Mouse (Mus musculus) limb, embryonic 14.5 days (tissue): ENCODE measurements around the gene Camk2b. TPM values are rescaled to one million over a fixed set of nuclear protein-coding genes. Genes with fewer than 3 reads are reported as not detected.

Experiments used
- ATAC-seq: fragments of 200-750 bp; cut with Nextera tagmentation; 2 replicates; pipeline ENCODE4 v1.8.0; 2017; ENCODE audit warnings: low read depth, moderate number of reproducible peaks, moderate TSS enrichment; ENCODE audit not compliant: low FRiP score
- DNase-seq: peaks from one replicate; pipeline ENCODE4 v3.0.0-alpha.2; 2015; ENCODE audit warnings: low spot score
- H3K27ac ChIP-seq: fragments of 300-500 bp; sonication (generic); replicated peaks from 2 replicates; pipeline ENCODE4 v1.5.1; 2014; ENCODE audit warnings: low read depth, mild to moderate bottlenecking, low read length, moderate library complexity, mixed read lengths
- H3K27me3 ChIP-seq: fragments of 300-500 bp; sonication (generic); 2 replicates; pipeline ENCODE4 v1.6.1; 2014; ENCODE audit warnings: low read length, mixed read lengths; ENCODE audit not compliant: control insufficient read depth, insufficient read depth
- H3K36me3 ChIP-seq: fragments of 300-500 bp; sonication (generic); 2 replicates; pipeline ENCODE4 v1.6.1; 2014; ENCODE audit warnings: mild to moderate bottlenecking, low read length, moderate library complexity, mixed read lengths; ENCODE audit not compliant: control insufficient read depth, insufficient read depth
- H3K4me1 ChIP-seq: fragments of 300-500 bp; sonication (generic); 2 replicates; pipeline ENCODE4 v1.6.1; 2014; ENCODE audit warnings: antibody characterized with exemption, low read length, mixed read lengths; ENCODE audit not compliant: control insufficient read depth, insufficient read depth
- H3K4me2 ChIP-seq: fragments of 300-500 bp; sonication (generic); replicated peaks from 2 replicates; pipeline ENCODE4 v1.6.1; 2014; ENCODE audit warnings: low read depth, mild to moderate bottlenecking, low read length, moderate library complexity; ENCODE audit not compliant: severe bottlenecking
- H3K4me3 ChIP-seq: fragments of 300-500 bp; sonication (generic); replicated peaks from 2 replicates; pipeline ENCODE4 v1.5.1; 2014; ENCODE audit warnings: low read length
- H3K9ac ChIP-seq: fragments of 300-500 bp; sonication (generic); 2 replicates; pipeline ENCODE4 v1.6.1; 2014; ENCODE audit warnings: mild to moderate bottlenecking, low read depth, low read length, moderate library complexity; ENCODE audit not compliant: severe bottlenecking
- H3K9me3 ChIP-seq: fragments of 300-500 bp; sonication (generic); 2 replicates; pipeline ENCODE4 v1.6.1; 2016; ENCODE audit warnings: low read length; ENCODE audit not compliant: control insufficient read depth
- POLR2A ChIP-seq: fragments of 200-500 bp; IDR thresholded peaks from 2 replicates; pipeline ENCODE4 v1.8.0; 2012; ENCODE audit warnings: inconsistent platforms, mild to moderate bottlenecking, moderate library complexity, borderline replicate concordance; ENCODE audit not compliant: insufficient read depth, insufficient read length; ENCODE audit errors: extremely low read depth
- WGBS: fragments of 180-500 bp; shearing (Covaris S2); extraction: QIAGEN DNeasy Blood & Tissue Kit; methylation state at CpG from one replicate; pipeline ENCODE4 v1.1.7; 2014; 5-methylcytosine and 5-hydroxymethylcytosine counted together
- polyA plus RNA-seq, 2 experiments: library from polyadenylated mRNA; depleted of rRNA in 1 of 2; stranded (reverse) in 1 of 2; unstranded in 1 of 2; fragments of >200 nt; fragmentation: Nextera tagmentation in 1 of 2; extraction: Ambion mirVana in 1 of 2; gene quantifications; 2 replicates each; pipeline versions ENCODE4 v1.2.1 to v1.2.3; 2012 to 2014

Camk2b gene
- polyA plus RNA-seq, 2 experiments: 1.5 to 3.5 TPM

- Histone ChIP-seq H3K9me3 (no peaks in the 10 kb centered on the region), H3K9ac (no peak overlapping the region), H3K4me2 (no peak overlapping the region), H3K27ac (no peak overlapping the region), H3K4me3 (no peak overlapping the region), H3K4me1 (no peaks in the 10 kb centered on the region), H3K36me3 (no peaks in the 10 kb centered on the region), H3K27me3 (no peaks in the 10 kb centered on the region)
- ATAC-seq (no peak), DNase-seq (no peak)
- no peak for TF ChIP-seq POLR2A
- WGBS: 83% methylated on average over 4 of the region's 4 CpGs
Observed at GRCm38 (mm10) chr11:6036477-6036876, 29.7 kb downstream of the Camk2b start.

DNA sequence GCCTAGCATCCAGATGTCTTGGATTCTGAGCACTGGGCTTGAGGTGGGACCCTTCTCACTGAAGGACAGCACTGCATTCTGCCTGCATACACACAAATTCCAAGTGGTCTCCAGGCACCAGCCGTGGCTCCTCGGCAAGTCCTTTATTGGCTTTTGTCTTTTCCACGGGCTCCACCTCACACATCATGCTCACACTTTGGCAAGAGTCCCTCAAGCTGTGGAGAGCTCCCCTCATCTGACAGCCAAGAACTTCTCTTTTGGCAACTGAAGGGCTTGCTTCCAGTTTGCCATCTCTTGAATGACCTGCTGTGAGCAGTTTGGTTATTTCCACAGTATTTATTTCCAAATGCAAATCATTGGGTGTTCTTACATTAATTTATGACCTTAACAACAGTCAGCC, 30.6 kb downstream of the Camk2b start:
- Histone ChIP-seq H3K9ac (no peak overlapping the region), H3K27ac (no peak overlapping the region), H3K4me1 (no peaks in the 10 kb centered on the region), H3K36me3 (no peaks in the 10 kb centered on the region), H3K27me3 (no peaks in the 10 kb centered on the region), H3K9me3 (no peaks in the 10 kb centered on the region), H3K4me2 (no peak overlapping the region), H3K4me3 (no peak overlapping the region)
- ATAC-seq: no peak
- 78% methylated on average over 3 of the region's 3 CpGs for WGBS
- no peak for TF ChIP-seq POLR2A
- DNase-seq: no peak

DNA sequence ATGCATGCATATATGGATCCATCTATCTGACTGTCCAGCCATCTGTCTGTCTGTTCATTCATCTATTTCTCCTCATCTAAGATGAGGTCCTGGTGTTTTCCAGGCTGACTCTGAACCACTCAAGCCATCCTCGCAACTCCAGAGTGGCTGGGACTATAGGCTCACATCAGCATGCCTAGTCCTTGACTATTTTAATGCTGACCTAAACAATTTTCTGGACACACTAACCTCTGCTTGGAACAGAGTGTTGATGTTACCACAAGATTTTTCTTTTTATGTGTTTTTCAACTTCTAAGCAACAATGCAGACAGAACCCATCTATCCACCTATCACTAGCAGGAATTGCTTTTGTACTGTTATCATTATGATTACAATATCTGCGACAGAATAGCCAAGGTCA, 31.4 kb downstream of the Camk2b start:
- 91% methylated on average over 2 of the region's 2 CpGs for WGBS
- H3K9me3 ChIP-seq: no peaks in the 10 kb centered on the region
- no peak overlapping the region for H3K9ac ChIP-seq

GRCm38 (mm10) chr11:6033801-6034200, 32.4 kb downstream of the Camk2b start:
- no peaks in the 10 kb centered on the region for H3K36me3 ChIP-seq
- ATAC-seq: no peak
- no peak for TF ChIP-seq POLR2A
- no peak overlapping the region for H3K4me3 ChIP-seq
- H3K27me3 ChIP-seq: no peaks in the 10 kb centered on the region
- no peak for DNase-seq
- no peak overlapping the region for H3K9ac ChIP-seq
- H3K9me3 ChIP-seq: no peaks in the 10 kb centered on the region
- WGBS: 82% methylated on average over 5 of the region's 5 CpGs
- H3K4me1 ChIP-seq: no peaks in the 10 kb centered on the region
- H3K4me2 ChIP-seq: no peak overlapping the region
- no peak overlapping the region for H3K27ac ChIP-seq

More for the DNA sequence above, 31.4 kb downstream of the Camk2b start:
- ATAC-seq (no peak), DNase-seq (no peak)
- H3K27me3 ChIP-seq: no peaks in the 10 kb centered on the region
- no peaks in the 10 kb centered on the region for H3K4me1 ChIP-seq
- H3K27ac ChIP-seq: no peak overlapping the region
- H3K4me3 ChIP-seq: no peak overlapping the region
- H3K4me2 ChIP-seq: no peak overlapping the region
- no peaks in the 10 kb centered on the region for H3K36me3 ChIP-seq
- TF ChIP-seq POLR2A: no peak

DNA sequence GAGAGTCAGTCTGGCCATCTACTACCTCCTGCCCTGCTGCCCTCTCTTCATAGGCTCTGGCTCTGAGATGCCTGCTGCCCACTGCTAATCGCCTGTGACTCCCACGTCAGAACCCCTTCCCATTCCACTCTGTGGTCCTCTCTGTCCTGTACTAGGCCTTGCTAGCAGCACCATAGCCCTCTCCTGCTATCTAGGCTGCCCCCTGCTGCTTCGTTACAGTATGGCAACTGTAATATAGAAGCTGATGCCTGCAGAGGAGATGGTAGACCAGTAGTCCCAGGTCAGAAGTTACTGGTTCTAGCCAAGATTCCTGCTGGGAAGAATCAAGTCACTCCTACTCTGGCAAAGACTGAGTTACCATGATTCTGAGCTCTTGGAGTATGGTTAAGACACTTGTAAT, 33.0 kb downstream of the Camk2b start:
- no peak for TF ChIP-seq POLR2A
- Histone ChIP-seq H3K4me1 (no peaks in the 10 kb centered on the region), H3K27me3 (no peaks in the 10 kb centered on the region), H3K27ac (no peak overlapping the region), H3K4me2 (no peak overlapping the region), H3K9ac (no peak overlapping the region), H3K4me3 (no peak overlapping the region), H3K36me3 (no peaks in the 10 kb centered on the region), H3K9me3 (no peaks in the 10 kb centered on the region)
- no peak for ATAC-seq
- DNase-seq: no peak
- WGBS: 68% methylated on average over 3 of the region's 3 CpGs

DNA sequence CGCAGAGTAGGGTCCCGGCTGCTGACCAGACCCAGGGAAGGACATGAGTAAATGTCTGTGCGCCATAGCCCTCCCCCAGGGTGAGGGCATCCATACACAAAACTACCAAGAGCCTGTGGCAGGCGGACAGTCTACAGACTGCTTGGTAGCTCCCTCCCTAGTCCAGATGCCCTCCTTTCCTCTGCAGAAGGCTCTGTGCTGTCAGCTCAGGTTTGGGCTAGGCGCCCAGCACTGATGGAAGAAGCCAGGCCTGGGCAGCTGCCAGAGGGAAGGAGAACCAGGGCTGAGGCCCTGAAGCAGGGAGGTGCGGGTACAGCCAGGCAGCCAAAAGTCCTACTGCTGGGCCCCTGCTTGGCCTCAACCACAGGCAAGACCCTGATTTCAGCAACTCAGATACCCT, 35.5 kb downstream of the Camk2b start:
- no peak for TF ChIP-seq POLR2A
- Histone ChIP-seq H3K4me3 (no peak overlapping the region), H3K9ac (no peak overlapping the region), H3K36me3 (no peaks in the 10 kb centered on the region), H3K27ac (no peak overlapping the region), H3K27me3 (no peaks in the 10 kb centered on the region), H3K4me1 (no peaks in the 10 kb centered on the region), H3K4me2 (no peak overlapping the region), H3K9me3 (no peaks in the 10 kb centered on the region)
- DNase-seq (peak; percentile 9), ATAC-seq (no peak)
- 88% methylated on average over 5 of the region's 6 CpGs for WGBS
